Mouse (Mus musculus) liver, embryonic 16.5 days (tissue): Measurements from ENCODE around the gene Rab9b. TPM values are rescaled to one million over a fixed set of nuclear protein-coding genes. Genes with fewer than 3 reads are reported as not detected.

Experiments
- ATAC-seq: fragments of 200-750 bp; cut with Nextera tagmentation; 2 replicates; pipeline ENCODE4 v1.8.0; 2017; ENCODE audit warnings: low read depth, mild to moderate bottlenecking, moderate number of reproducible peaks, moderate library complexity
- H3K27ac ChIP-seq: fragments of 300-500 bp; sonication (generic); 2 replicates; pipeline ENCODE4 v1.5.1; 2014; ENCODE audit warnings: mild to moderate bottlenecking, low read length
- H3K27me3 ChIP-seq: fragments of 300-500 bp; sonication (generic); 2 replicates; pipeline ENCODE4 v1.6.1; 2014; ENCODE audit warnings: low read depth, low read length, mixed read lengths; ENCODE audit not compliant: control insufficient read depth, insufficient read depth
- H3K36me3 ChIP-seq: fragments of 300-500 bp; sonication (generic); 2 replicates; pipeline ENCODE4 v1.6.1; 2014; ENCODE audit warnings: mild to moderate bottlenecking; ENCODE audit not compliant: control insufficient read depth, insufficient read depth
- H3K4me1 ChIP-seq: fragments of 300-500 bp; sonication (generic); 2 replicates; pipeline ENCODE4 v1.6.1; 2014; ENCODE audit warnings: low read depth, low read length, mixed read lengths; ENCODE audit not compliant: control insufficient read depth
- H3K4me2 ChIP-seq: fragments of 300-500 bp; sonication (generic); 2 replicates; pipeline ENCODE4 v1.6.1; 2014; ENCODE audit warnings: low read depth, low read length, mixed read lengths
- H3K4me3 ChIP-seq: fragments of 300-500 bp; sonication (generic); 2 replicates; pipeline ENCODE4 v1.5.1; 2014; ENCODE audit warnings: low read depth, mild to moderate bottlenecking, low read length
- H3K9ac ChIP-seq: fragments of 300-500 bp; sonication (generic); 2 replicates; pipeline ENCODE4 v1.6.1; 2014; ENCODE audit warnings: low read depth, low read length
- H3K9me3 ChIP-seq: fragments of 300-500 bp; sonication (generic); replicated peaks from 2 replicates; pipeline ENCODE4 v1.6.1; 2016; ENCODE audit warnings: low read length; ENCODE audit not compliant: control insufficient read depth
- whole genome bisulfite sequencing: fragments of 180-500 bp; shearing (Covaris S2); extraction: QIAGEN DNeasy Blood & Tissue Kit; methylation state at CpG from one replicate; pipeline ENCODE4 v1.1.7; 2014; ENCODE audit not compliant: insufficient replicate concordance; 5-methylcytosine and 5-hydroxymethylcytosine counted together
- polyA plus RNA-seq: library from polyadenylated mRNA; unstranded; fragments of >200 nt; fragmentation: Nextera tagmentation; extraction: Ambion mirVana; gene quantifications from 2 replicates; pipeline ENCODE4 v1.2.1, GENCODE M21; 2015

The Rab9b gene
- not detected in 2 replicates for polyA plus RNA-seq

- Histone ChIP-seq H3K27me3 (no peaks in the 10 kb centered on the region), H3K4me2 (peak within 1 kb of the TSS; percentile 49), H3K4me1 (no peaks in the 10 kb centered on the region), H3K9ac (no peak within 1 kb of the TSS), H3K27ac (no peak within 1 kb of the TSS), H3K36me3 (no peaks in the 10 kb centered on the region), H3K4me3 (peak within 1 kb of the TSS; percentile 34), H3K9me3 (no peaks in the 10 kb centered on the region)
- WGBS: 17% methylated on average over 28 of the region's 36 CpGs
- no peak for ATAC-seq
Observed at GRCm38 (mm10) chrX:136868061-136869040, at the start of gene Rab9b. Rab9b (minus strand) TSS chrX:136868755.

- Histone ChIP-seq H3K36me3 (no peaks in the 10 kb centered on the region), H3K27me3 (no peaks in the 10 kb centered on the region), H3K27ac (no peak overlapping the region), H3K9ac (no peak overlapping the region), H3K4me2 (no peak overlapping the region), H3K9me3 (no peaks in the 10 kb centered on the region), H3K4me3 (no peak overlapping the region), H3K4me1 (no peaks in the 10 kb centered on the region)
- 38% methylated on average over 4 of the region's 4 CpGs for WGBS
- no peak for ATAC-seq
Observed at GRCm38 (mm10) chrX:136904369-136904768, 35.8 kb upstream of the Rab9b start.

- Histone ChIP-seq H3K4me3 (no peak overlapping the region), H3K4me2 (no peak overlapping the region), H3K9ac (no peak overlapping the region), H3K36me3 (no peaks in the 10 kb centered on the region), H3K4me1 (no peaks in the 10 kb centered on the region), H3K27ac (no peak overlapping the region), H3K27me3 (no peaks in the 10 kb centered on the region), H3K9me3 (no peaks in the 10 kb centered on the region)
- no peak for ATAC-seq
- WGBS: 42% methylated on average over 2 of the region's 2 CpGs
Observed at GRCm38 (mm10) chrX:136895757-136896156, 27.2 kb upstream of the Rab9b start.

GRCm38 (mm10) chrX:136850300-136850699 lies 18.3 kb downstream of the Rab9b start:
- Histone ChIP-seq H3K4me2 (no peak overlapping the region), H3K27me3 (no peaks in the 10 kb centered on the region), H3K9me3 (no peaks in the 10 kb centered on the region), H3K27ac (no peak overlapping the region), H3K4me3 (no peak overlapping the region), H3K4me1 (no peaks in the 10 kb centered on the region), H3K9ac (no peak overlapping the region), H3K36me3 (no peaks in the 10 kb centered on the region)
- WGBS: 22% methylated on average over 3 of the region's 3 CpGs
- no peak for ATAC-seq

GRCm38 (mm10) chrX:136828610-136829009 lies 39.9 kb downstream of the Rab9b start:
- H3K9ac ChIP-seq: no peak overlapping the region
- H3K9me3 ChIP-seq: no peaks in the 10 kb centered on the region
- H3K4me2 ChIP-seq: no peak overlapping the region
- ATAC-seq: no peak
- H3K27ac ChIP-seq: no peak overlapping the region
- H3K36me3 ChIP-seq: no peaks in the 10 kb centered on the region
- H3K4me3 ChIP-seq: no peak overlapping the region
- no peaks in the 10 kb centered on the region for H3K27me3 ChIP-seq
- H3K4me1 ChIP-seq: no peaks in the 10 kb centered on the region

GRCm38 (mm10) chrX:136825016-136825415 lies 43.5 kb downstream of the Rab9b start:
- no peaks in the 10 kb centered on the region for H3K4me1 ChIP-seq
- H3K36me3 ChIP-seq: no peaks in the 10 kb centered on the region
- ATAC-seq: no peak
- WGBS: 60% methylated on average over 4 of the region's 4 CpGs
- H3K4me2 ChIP-seq: no peak overlapping the region
- no peaks in the 10 kb centered on the region; the same call in 1 of the 2 replicates for H3K27me3 ChIP-seq
- H3K27ac ChIP-seq: no peak overlapping the region
- H3K9me3 ChIP-seq: no peaks in the 10 kb centered on the region
- no peak overlapping the region for H3K9ac ChIP-seq
- H3K4me3 ChIP-seq: no peak overlapping the region

- H3K27ac ChIP-seq: no peak within 1 kb of the TSS
- no peak within 1 kb of the TSS for H3K4me3 ChIP-seq
- H3K27me3 ChIP-seq: no peaks in the 10 kb centered on the region; the same call in 1 of the 2 replicates
- no peak within 1 kb of the TSS for H3K9ac ChIP-seq
- H3K4me1 ChIP-seq: no peaks in the 10 kb centered on the region
- H3K4me2 ChIP-seq: no peak within 1 kb of the TSS
- H3K9me3 ChIP-seq: no peaks in the 10 kb centered on the region
- no peak for ATAC-seq
- 25% methylated on average over 1 of the region's 1 CpGs for WGBS
- no peaks in the 10 kb centered on the region for H3K36me3 ChIP-seq
Observed at GRCm38 (mm10) chrX:136822371-136822770, 46.2 kb downstream of the Rab9b start, which contains the start of gene Plp1. Plp1 (plus strand) TSS chrX:136822671.

- H3K4me3 ChIP-seq: no peak overlapping the region
- ATAC-seq: no peak
Observed at GRCm38 (mm10) chrX:136820250-136820649, 48.3 kb downstream of the Rab9b start.

GRCm38 (mm10) chrX:136819752-136820151 lies 48.8 kb downstream of the Rab9b start:
- H3K36me3 ChIP-seq: no peaks in the 10 kb centered on the region
- no peak overlapping the region for H3K4me2 ChIP-seq
- H3K27ac ChIP-seq: no peak overlapping the region
- no peak overlapping the region for H3K4me3 ChIP-seq
- ATAC-seq: no peak
- 72% methylated on average over 6 of the region's 6 CpGs for WGBS
- H3K9ac ChIP-seq: no peak overlapping the region
- H3K9me3 ChIP-seq: no peaks in the 10 kb centered on the region
- H3K4me1 ChIP-seq: no peaks in the 10 kb centered on the region
- no peaks in the 10 kb centered on the region; the same call in 1 of the 2 replicates for H3K27me3 ChIP-seq

More at GRCm38 (mm10) chrX:136820250-136820649, 48.3 kb downstream of the Rab9b start:
- Histone ChIP-seq H3K4me1 (no peaks in the 10 kb centered on the region), H3K27me3 (no peaks in the 10 kb centered on the region; the same call in 1 of the 2 replicates), H3K9me3 (no peaks in the 10 kb centered on the region), H3K4me2 (no peak overlapping the region), H3K27ac (no peak overlapping the region), H3K9ac (no peak overlapping the region), H3K36me3 (no peaks in the 10 kb centered on the region)
- WGBS: 26% methylated on average over 1 of the region's 1 CpGs
